Mouse (Mus musculus) stomach, postnatal 0 days (tissue): ENCODE data around the gene Banf2.

Experiments used
- CTCF ChIP-seq: IDR thresholded peaks from 2 replicates; pipeline ENCODE4 v1.5.1; 2016; ENCODE audit warnings: antibody characterized with exemption, low read depth, mild to moderate bottlenecking, moderate library complexity
- EP300 ChIP-seq: optimal IDR thresholded peaks from 2 replicates; pipeline ENCODE3; 2016; ENCODE audit warnings: antibody characterized with exemption

DNA sequence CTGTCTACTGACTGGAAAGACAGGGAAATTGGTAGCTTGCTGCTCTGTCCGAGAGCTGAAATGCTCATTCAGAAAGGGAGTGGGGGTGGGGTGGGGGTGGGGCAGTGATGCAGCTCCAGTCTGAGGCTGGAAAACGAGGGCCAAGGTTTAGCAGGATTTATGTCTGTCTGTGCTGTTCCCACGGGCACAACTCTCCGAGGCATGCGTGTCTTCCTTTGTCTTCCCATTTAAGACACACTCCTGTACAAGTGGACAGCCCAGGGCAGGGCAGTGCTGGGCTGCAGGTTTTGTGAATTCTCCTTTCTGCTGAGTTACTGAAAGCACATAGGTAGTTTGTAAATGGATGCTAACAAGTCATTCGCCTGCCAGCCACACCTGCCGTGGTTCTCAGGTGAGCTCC lies 39.8 kb downstream of the Banf2 start:
- no peak for TF ChIP-seq CTCF
- no peak for TF ChIP-seq EP300
